Mouse (Mus musculus) lung, embryonic 15.5 days (tissue): Measurements from ENCODE around the gene Tpst1. TPM values are rescaled to one million over a fixed set of nuclear protein-coding genes. Genes with fewer than 3 reads are reported as not detected.
A peak's percentile ranks its signal among the peaks of the same experiment; 100 is the strongest.

Experiments used
- ATAC-seq: fragments of 200-750 bp; cut with Nextera tagmentation; 2 replicates; pipeline ENCODE4 v1.8.0; 2017; ENCODE audit warnings: moderate number of reproducible peaks, borderline replicate concordance; ENCODE audit not compliant: low FRiP score, low TSS enrichment; ENCODE audit errors: extremely low read depth
- H3K27ac ChIP-seq: fragments of 300-500 bp; sonication (generic); 2 replicates; pipeline ENCODE4 v1.5.1; 2015; ENCODE audit warnings: moderate library complexity, mild to moderate bottlenecking, inconsistent platforms
- H3K27me3 ChIP-seq: fragments of 300-500 bp; sonication (generic); 2 replicates; pipeline ENCODE4 v1.6.1; 2015; ENCODE audit warnings: inconsistent platforms
- H3K36me3 ChIP-seq: fragments of 300-500 bp; sonication (generic); 2 replicates; pipeline ENCODE4 v1.6.1; 2015; ENCODE audit warnings: inconsistent platforms
- H3K4me1 ChIP-seq: fragments of 300-500 bp; sonication (generic); 2 replicates; pipeline ENCODE4 v1.6.1; 2015; ENCODE audit warnings: inconsistent platforms
- H3K4me2 ChIP-seq: fragments of 300-500 bp; sonication (generic); 2 replicates; pipeline ENCODE4 v1.6.1; 2015; ENCODE audit warnings: inconsistent platforms, mild to moderate bottlenecking, moderate library complexity
- H3K4me3 ChIP-seq: fragments of 300-500 bp; sonication (generic); 2 replicates; pipeline ENCODE4 v1.5.1; 2015; ENCODE audit warnings: mild to moderate bottlenecking, inconsistent platforms
- H3K9ac ChIP-seq: fragments of 300-500 bp; sonication (generic); 2 replicates; pipeline ENCODE4 v1.6.1; 2015; ENCODE audit warnings: inconsistent platforms
- H3K9me3 ChIP-seq: fragments of 300-500 bp; sonication (generic); 2 replicates; pipeline ENCODE4 v1.6.1; 2016; ENCODE audit warnings: inconsistent platforms
- WGBS: fragments of 180-500 bp; shearing (Covaris S2); methylation state at CpG from one replicate; pipeline ENCODE4 v1.1.7; 2015; 5-methylcytosine and 5-hydroxymethylcytosine counted together
- polyA plus RNA-seq: library from polyadenylated mRNA; unstranded; fragments of >200 nt; fragmentation: Nextera tagmentation; extraction: Ambion mirVana; gene quantifications from 2 replicates; pipeline ENCODE4 v1.2.1, GENCODE M21; 2015

Tpst1 gene
- polyA plus RNA-seq, 1 experiment from 2014 or later: 69.6 TPM

DNA sequence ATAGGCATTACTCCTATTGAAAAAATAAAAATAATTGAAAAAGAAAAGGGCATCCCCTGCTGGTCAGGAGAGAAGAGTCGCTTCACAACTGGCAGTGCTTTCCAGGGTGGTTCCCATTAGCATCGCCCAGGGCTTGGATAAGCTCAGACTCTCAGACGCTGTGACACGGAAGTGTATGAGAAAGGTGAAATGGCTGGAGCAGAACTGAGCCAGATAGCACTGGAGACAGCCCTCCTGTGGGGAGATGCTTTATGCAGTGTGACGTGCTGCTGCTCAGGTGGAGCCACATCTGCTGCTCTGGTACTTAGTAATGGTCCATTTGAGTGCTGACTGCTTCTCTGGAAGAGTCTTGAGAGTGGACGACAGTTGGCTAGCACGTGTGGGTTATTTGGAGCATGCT is 107.2 kb downstream of the Tpst1 start:
- Histone ChIP-seq H3K4me1 (peaks cover 28% of the 10 kb centered on the region), H3K9me3 (no peaks in the 10 kb centered on the region), H3K4me3 (no peak overlapping the region), H3K27ac (no peak overlapping the region), H3K27me3 (no peaks in the 10 kb centered on the region), H3K9ac (no peak overlapping the region), H3K4me2 (no peak overlapping the region), H3K36me3 (no peaks in the 10 kb centered on the region)
- no peak for ATAC-seq
- WGBS: 73% methylated on average over 7 of the region's 7 CpGs

DNA sequence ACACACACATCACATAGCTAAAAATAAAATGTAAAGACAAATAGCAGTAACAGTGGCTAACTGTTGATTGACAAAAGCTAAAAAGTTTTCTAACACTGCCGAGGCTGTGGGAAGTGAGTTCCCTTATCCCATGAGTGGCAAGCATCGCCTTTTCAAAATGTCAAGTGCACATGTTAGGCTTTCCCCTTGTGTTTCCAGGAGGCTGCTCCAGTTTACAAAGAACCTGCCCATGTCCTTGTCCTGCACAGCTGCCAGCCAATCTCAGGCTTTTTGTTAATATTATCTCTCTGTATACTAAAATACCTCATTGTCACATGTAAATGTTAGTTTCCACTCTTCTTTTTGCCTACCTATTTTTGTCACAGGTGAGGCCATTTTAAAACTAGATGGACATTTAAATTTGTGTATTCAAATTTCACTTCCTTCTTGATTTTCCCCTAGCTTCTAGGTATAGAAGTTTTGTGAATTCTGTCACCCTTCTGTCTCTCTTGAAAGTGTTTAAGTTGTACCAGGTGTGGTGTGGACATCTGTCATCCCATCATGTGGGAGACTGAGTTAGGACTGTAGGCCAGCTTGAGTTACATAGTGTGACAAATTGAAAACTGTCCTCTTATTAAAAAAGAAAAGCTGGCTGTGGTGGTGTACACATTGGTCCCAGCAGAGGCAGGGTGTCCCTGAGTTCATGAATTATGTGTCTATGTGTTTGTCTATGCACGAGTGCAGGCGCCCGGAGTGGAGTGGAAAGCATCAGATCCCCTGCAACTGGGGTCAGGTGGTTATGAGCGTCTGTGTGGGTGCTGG is 108.8 kb downstream of the Tpst1 start:
- Histone ChIP-seq H3K27me3 (no peaks in the 10 kb centered on the region), H3K27ac (peak overlapping the region; percentile 50; the same call in 1 of the 2 replicates), H3K9me3 (no peaks in the 10 kb centered on the region), H3K36me3 (no peaks in the 10 kb centered on the region), H3K9ac (no peak overlapping the region), H3K4me3 (no peak overlapping the region), H3K4me1 (peaks cover 32% of the 10 kb centered on the region), H3K4me2 (no peak overlapping the region)
- no peak for ATAC-seq
- WGBS: 51% methylated on average over 6 of the region's 6 CpGs

DNA sequence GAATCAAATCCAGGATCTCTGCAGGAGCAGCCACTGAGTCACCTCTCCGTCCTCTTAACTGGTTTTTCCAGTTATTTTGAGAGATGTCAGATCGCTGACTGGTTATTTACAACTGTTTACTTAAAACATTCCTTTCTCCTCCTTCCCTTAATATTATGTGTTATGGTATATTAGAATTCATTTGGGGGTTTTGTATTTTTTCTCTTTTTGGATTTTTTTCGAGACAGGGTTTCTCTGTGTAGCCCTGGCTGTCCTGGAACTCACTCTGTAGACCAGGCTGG is 109.4 kb downstream of the Tpst1 start:
- no peak overlapping the region for H3K4me2 ChIP-seq
- ATAC-seq: no peak
- WGBS: 37% methylated on average over 3 of the region's 3 CpGs
- H3K4me3 ChIP-seq: no peak overlapping the region
- 0 out of 2 replicates have a peak, but pooled peaks cover 2% of the 10 kb centered on the region for H3K36me3 ChIP-seq
- H3K4me1 ChIP-seq: peaks cover 29% of the 10 kb centered on the region
- no peaks in the 10 kb centered on the region for H3K27me3 ChIP-seq
- H3K9me3 ChIP-seq: no peaks in the 10 kb centered on the region
- no peak overlapping the region for H3K9ac ChIP-seq
- H3K27ac ChIP-seq: peak overlapping the region; percentile 50; the same call in 1 of the 2 replicates

DNA sequence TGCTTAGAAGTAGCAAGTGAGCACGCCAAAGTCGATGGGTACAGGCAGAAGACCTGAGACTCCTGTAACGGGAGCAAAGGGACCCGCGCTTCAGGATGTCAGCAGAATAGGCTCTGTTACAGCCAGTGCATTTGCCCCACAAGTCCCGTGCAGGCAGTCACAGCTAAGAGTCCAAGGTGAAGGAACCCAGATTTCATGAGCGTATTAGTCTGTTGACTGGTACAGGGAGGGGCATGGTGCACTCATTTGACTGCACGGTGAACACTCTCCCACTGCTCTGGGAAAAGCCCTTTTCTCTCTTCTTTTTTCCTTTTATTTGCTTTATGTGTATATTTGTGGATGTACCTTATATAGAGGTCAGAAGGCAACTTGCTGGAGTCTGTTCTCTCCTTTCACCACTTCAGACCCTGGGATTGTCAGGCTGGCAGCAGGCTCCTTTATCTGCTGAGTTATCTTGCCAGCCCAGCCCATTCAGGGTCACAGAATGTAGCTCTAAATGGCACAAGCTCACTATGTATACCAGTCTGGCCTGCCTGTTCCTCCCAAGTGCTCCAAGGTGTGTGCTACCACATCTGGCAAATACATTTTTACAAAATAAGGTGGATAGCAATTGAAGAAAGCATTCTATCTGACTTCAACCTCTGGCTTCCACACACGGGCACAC is 111.2 kb downstream of the Tpst1 start:
- WGBS: 75% methylated on average over 9 of the region's 9 CpGs
- Histone ChIP-seq H3K4me2 (no peak overlapping the region), H3K36me3 (peaks cover 14% of the 10 kb centered on the region), H3K4me1 (peaks cover 19% of the 10 kb centered on the region), H3K9me3 (no peaks in the 10 kb centered on the region), H3K27ac (no peak overlapping the region), H3K4me3 (no peak overlapping the region), H3K27me3 (no peaks in the 10 kb centered on the region), H3K9ac (no peak overlapping the region)
- ATAC-seq: no peak

DNA sequence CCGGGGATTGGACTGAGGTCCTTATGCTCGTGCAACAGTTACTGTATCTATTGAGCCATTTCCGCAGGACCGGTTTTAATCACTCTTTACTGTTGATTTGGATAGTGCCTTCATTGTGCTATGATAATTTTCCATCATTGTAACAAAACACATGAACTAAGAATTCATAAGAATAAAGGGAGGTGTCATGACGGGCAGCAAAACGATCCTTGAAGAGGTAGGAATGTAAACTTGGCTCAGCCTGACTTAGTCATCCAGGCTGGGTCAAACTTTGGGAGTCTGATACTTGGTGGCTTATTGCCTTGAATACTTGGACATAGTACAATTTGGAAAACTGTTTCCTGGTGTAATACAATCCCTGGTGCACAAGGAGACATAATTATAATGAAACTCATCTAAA is 112.2 kb downstream of the Tpst1 start:
- WGBS: 68% methylated on average over 6 of the region's 6 CpGs
- no peak overlapping the region for H3K4me3 ChIP-seq
- H3K9me3 ChIP-seq: no peaks in the 10 kb centered on the region
- no peak overlapping the region for H3K4me2 ChIP-seq
- no peak overlapping the region for H3K27ac ChIP-seq
- H3K9ac ChIP-seq: no peak overlapping the region
- H3K36me3 ChIP-seq: peaks cover 24% of the 10 kb centered on the region
- peaks cover 19% of the 10 kb centered on the region for H3K4me1 ChIP-seq
- ATAC-seq: no peak
- no peaks in the 10 kb centered on the region for H3K27me3 ChIP-seq

Other genes starting within 250 kb of the Tpst1 start
- 42.9 and 48.3 TPM in 2 replicates for gene Sumf2, start 226.3 kb upstream of the Tpst1 start, polyA plus RNA-seq
- gene Chchd2, start 185.9 kb upstream of the Tpst1 start, polyA plus RNA-seq: 847 and 887 TPM in 2 replicates
- 4.6 and 5.1 TPM in 2 replicates for gene Zbed5, start 177.6 kb upstream of the Tpst1 start, polyA plus RNA-seq
- gene Phkg1, start 174.8 kb upstream of the Tpst1 start, polyA plus RNA-seq: 0.21 and 0.24 TPM in 2 replicates
- 2.3 and 2.7 TPM in 2 replicates for gene Nupr1l, start 164.8 kb upstream of the Tpst1 start, polyA plus RNA-seq
- 24.8 and 27.2 TPM in 2 replicates for gene Vkorc1l1, start 131.4 kb upstream of the Tpst1 start, polyA plus RNA-seq
- gene Gusb, start 70.3 kb upstream of the Tpst1 start, polyA plus RNA-seq: 65.0 and 65.6 TPM in 2 replicates
- gene Asl, start 44.1 kb upstream of the Tpst1 start, polyA plus RNA-seq: 25.8 and 30.9 TPM in 2 replicates
- gene Crcp, start 44.0 kb upstream of the Tpst1 start, polyA plus RNA-seq: 39.1 and 40.1 TPM in 2 replicates
- gene Kctd7, start 71.5 kb downstream of the Tpst1 start, polyA plus RNA-seq: 5.8 and 6.5 TPM in 2 replicates
- 27.1 and 27.7 TPM in 2 replicates for gene Rabgef1, start 98.5 kb downstream of the Tpst1 start, polyA plus RNA-seq
- 33.6 and 39.6 TPM in 2 replicates for gene Tmem248, start 143.8 kb downstream of the Tpst1 start, polyA plus RNA-seq
- gene Sbds, start 182.2 kb downstream of the Tpst1 start, polyA plus RNA-seq: 62.4 and 65.1 TPM in 2 replicates
- 24.7 and 25.9 TPM in 2 replicates for gene Tyw1, start 182.3 kb downstream of the Tpst1 start, polyA plus RNA-seq